Mouse (Mus musculus): Measurements from ENCODE around the gene Abhd14b. TPM values are rescaled to one million over a fixed set of nuclear protein-coding genes. Genes with fewer than 3 reads are reported as not detected.
A peak's percentile ranks its signal among the peaks of the same experiment; 100 is the strongest.
"Not testable (repeated sequence)": the region's sequence is repeated elsewhere in the genome, so short reads cannot be mapped to it uniquely, and the experiment has no call there.

The Abhd14b gene
- total and polyA plus RNA-seq, 3 experiments: 32.6 to 175 (median 46.6) TPM

DNA sequence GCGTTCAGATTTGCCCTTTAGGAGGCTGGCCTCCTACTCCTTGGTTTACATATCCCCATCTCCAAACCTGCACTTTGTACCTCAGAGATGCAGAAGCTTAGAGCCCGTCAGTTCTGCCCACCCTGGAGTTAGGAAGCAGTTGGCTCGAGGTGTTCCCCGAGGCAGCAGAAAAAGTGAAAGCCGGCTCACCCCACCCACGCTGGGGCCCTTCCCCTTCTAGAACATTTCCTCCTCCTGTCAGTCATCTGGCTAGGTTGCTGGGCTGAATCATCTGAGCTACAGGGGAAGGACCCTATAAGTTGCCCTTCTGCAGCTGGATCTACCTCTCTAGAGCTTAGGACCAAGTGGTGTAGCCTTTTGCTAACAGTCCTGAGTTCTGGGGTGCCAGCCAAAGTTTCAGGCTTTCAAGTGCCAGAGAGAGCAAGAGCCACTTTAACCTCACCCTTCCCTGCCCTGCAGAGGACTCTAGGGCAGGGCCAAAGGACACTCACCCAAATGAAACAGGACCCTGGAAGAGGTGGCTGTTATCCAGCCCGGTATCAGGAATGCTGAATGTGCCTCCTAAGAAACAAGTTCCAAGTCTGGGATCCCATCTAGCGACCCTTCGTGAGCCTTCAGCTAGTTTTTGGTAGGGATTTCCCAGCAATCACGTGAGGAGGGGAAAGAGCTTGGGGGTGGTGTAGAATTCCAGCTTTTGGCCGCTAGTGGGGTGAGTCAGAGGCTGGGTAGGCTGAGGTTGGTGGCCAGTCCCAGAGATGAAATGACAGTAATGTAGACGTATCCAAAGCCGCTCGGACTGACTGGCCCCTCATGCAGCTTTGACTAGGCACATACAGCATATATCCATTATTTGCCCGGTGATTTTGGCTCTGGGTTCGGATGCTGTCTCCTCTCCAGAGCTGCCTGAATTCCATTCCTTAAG lies 29.0 kb downstream of the Abhd14b start:
- DNase-seq: peak; percentile 85

DNA sequence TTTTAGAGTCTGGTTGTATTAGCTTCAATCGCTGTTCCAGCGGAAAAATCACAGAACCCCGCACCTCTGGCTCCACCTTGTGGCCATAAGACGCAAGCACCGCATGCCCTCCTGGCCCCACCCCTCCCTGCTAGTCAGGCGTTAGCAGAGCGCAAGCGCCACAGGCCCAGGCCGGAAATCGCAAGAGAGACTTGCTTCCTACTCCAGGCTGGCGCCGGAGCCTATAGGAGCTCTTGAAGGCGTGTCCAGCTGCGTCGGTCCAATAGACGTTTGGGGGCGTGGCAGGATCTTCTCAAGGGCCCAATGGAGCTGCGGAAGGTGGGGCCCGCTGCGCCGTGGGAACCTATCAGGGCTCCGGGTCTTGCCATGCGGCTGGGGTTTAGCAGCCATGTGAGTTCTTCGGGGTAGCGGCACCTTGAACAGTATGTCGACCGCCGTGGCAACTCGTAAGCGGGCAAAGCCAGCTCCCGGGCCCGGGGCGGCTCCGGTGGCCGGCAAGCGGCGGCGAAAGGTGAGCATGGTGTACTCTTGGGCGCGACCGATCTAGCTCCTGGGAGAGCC lies 29.7 kb downstream of the Abhd14b start, which contains the start of gene Parp3:
Gene Parp3 (minus strand): TSS at position 26 of the 561 bp plus-strand sequence.
- peak; percentile 99 for DNase-seq

DNA sequence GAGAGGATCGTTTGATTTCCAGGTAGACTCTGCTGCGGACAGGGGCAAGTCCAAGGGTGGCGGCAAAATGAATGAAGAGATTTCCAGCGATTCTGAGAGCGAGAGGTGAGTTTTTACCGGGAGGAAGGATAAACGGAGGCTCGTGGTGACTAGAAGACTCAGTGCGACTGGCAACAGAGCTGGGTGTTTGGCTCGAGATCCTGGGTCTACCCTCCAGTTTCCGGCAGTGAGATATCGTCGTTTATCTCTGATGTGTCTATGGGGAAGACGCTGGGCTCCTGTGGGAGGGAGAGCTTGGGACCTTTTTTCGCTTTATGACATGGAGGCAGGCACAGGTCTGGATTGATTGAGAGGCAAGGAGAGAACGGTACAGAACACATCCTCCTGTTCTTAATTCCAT lies 30.4 kb downstream of the Abhd14b start:
- DNase-seq: no peak

GRCm38 (mm10) chr9:106478101-106478500 lies 30.8 kb downstream of the Abhd14b start:
- DNase-seq: no peak

GRCm38 (mm10) chr9:106480541-106480940 lies 33.3 kb downstream of the Abhd14b start:
- no peak for DNase-seq

- DNase-seq: no peak
Measured at GRCm38 (mm10) chr9:106481075-106481474, 33.8 kb downstream of the Abhd14b start.

DNA sequence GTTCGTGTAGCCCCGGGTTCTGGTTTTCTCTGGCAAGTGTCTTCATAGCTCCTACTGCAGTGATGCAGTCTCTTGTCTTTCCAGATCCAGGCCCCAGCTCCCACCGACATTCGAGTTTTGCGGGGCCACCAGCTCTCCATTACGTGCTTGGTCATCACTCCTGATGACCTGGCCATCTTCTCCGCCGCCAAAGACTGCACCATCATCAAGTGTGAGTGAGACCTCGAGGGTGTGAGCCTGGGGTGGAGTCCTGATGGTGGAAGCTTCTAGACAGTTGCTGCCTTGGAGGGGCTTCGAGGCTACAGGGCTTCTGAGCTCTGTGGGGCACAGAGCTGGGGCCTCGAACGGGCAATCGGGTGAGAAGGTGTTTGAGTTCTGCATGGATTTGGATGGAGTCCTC lies 34.4 kb downstream of the Abhd14b start:
- no peak for DNase-seq

- DNase-seq: no peak
Measured at GRCm38 (mm10) chr9:106482578-106483115, 35.4 kb downstream of the Abhd14b start.

- no peak for DNase-seq
Measured at GRCm38 (mm10) chr9:106483136-106483535, 35.9 kb downstream of the Abhd14b start.

DNA sequence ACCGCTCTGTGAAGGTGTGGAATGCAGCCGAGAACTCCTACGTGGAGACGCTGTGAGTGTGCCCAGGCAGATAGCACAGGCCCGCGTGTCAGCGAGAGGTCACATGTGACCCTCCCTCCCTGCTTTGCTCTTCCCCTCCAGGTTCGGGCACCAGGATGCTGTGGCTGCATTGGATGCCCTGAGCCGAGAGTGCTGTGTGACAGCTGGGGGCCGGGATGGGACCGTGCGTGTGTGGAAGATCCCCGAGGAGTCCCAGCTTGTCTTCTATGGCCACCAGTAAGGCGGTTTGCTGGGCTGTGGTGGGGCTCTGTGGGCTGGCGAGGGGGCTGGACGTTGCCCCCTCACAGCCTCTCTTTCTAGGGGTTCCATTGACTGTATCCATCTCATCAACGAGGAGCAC lies 36.3 kb downstream of the Abhd14b start:
- DNase-seq: no peak

DNA sequence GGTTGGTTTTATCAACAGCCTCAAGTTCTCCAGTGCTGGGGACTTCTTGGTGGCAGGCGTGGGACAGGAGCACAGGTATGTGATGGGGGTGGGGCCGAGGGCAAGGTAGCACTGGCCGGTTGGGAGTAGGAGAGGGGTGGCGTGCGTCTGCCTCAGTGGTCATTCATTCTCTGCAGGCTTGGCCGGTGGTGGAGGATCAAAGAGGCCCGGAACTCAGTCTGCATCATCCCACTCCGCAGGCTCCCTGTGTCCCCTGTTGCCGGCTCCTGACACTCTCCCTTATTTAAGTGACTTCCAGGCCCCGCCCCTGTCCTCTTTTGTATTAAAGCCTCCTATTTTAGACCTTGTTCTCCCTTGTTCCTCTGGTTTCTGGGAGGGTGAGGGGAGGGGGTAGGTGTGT lies 37.8 kb downstream of the Abhd14b start:
- no peak for DNase-seq

- not testable (repeated sequence) for DNase-seq
Measured at GRCm38 (mm10) chr9:106487602-106488001, 40.3 kb downstream of the Abhd14b start.

- peak; percentile 39 for DNase-seq
Measured at GRCm38 (mm10) chr9:106499667-106500066, 52.4 kb downstream of the Abhd14b start, which contains the start of gene Iqcf1. TSS of gene Iqcf1 (plus strand) at chr9:106499967.

DNA sequence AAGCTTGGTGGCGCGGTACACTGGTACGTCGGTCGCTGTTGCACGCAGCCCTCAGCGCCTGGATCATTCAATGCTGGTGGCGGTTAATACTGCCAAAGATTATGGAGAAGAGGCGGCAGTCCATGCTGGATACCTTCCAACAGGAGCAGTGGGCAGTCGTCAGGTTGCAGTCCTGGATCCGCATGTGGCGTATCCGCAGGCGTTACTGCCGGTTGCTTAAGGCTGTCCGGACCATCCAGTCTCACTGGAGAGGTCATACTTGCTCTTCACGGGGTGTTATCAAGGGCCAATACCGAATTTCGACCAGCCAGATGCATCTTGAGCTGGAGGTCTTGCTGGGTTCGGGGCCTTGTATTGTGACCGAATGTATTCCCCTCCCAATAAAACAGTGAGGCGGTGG lies 54.6 kb downstream of the Abhd14b start:
- no peak for DNase-seq

Other genes with a start within 250 kb of the Abhd14b start
- gene Ppm1m, start 247.7 kb upstream of the Abhd14b start, total RNA-seq (2021): 100 to 1,000 TPM in 1 of 2 experiments, 10 to 100 TPM in 1; 84.6 to 135 TPM
- 216 and 273 TPM in 2 replicates for gene Ppm1m, start 247.7 kb upstream of the Abhd14b start, polyA plus RNA-seq (2012; rRNA removed)
- 100 to 1,000 TPM in 1 of 2 experiments, 10 to 100 TPM in 1; 75.8 to 128 TPM for gene Twf2, start 244.4 kb upstream of the Abhd14b start, total RNA-seq (2021)
- gene Twf2, start 244.4 kb upstream of the Abhd14b start, polyA plus RNA-seq (2012; rRNA removed): 121 and 125 TPM in 2 replicates
- 1 to 10 TPM in 1 of 2 experiments, under 1 TPM in 1; 0.84 to 1.4 TPM for gene Tlr9, start 224.9 kb upstream of the Abhd14b start, total RNA-seq (2021)
- gene Tlr9, start 224.9 kb upstream of the Abhd14b start, polyA plus RNA-seq (2012; rRNA removed): 2.5 and 2.7 TPM in 2 replicates
- 1,000 to 10,000 TPM; 1,496 to 1,691 TPM for gene Alas1, start 198.8 kb upstream of the Abhd14b start, total RNA-seq (2021)
- 1,137 and 1,435 TPM in 2 replicates for gene Alas1, start 198.8 kb upstream of the Abhd14b start, polyA plus RNA-seq (2012; rRNA removed)
- gene Poc1a, start 166.4 kb upstream of the Abhd14b start, total RNA-seq (2021): 1 to 10 TPM; 3.4 to 5.4 TPM
- 5.4 and 7.1 TPM in 2 replicates for gene Poc1a, start 166.4 kb upstream of the Abhd14b start, polyA plus RNA-seq (2012; rRNA removed)
- gene Dusp7, start 78.8 kb upstream of the Abhd14b start, total RNA-seq (2021): 10 to 100 TPM; 12.8 to 18.7 TPM
- 40.2 and 46.7 TPM in 2 replicates for gene Dusp7, start 78.8 kb upstream of the Abhd14b start, polyA plus RNA-seq (2012; rRNA removed)
- gene Rpl29, start 18.0 kb upstream of the Abhd14b start, total RNA-seq (2021): 100 to 1,000 TPM; 391 to 419 TPM
- 183 and 201 TPM in 2 replicates for gene Rpl29, start 18.0 kb upstream of the Abhd14b start, polyA plus RNA-seq (2012; rRNA removed)
- 10 to 100 TPM; 12.2 to 16.9 TPM for gene Acy1, start 9.1 kb upstream of the Abhd14b start, total RNA-seq (2021)
- gene Acy1, start 9.1 kb upstream of the Abhd14b start, polyA plus RNA-seq (2012; rRNA removed): 11.0 and 14.8 TPM in 2 replicates
- gene Abhd14a, start 219 bp downstream of the Abhd14b start, total RNA-seq (2021): 10 to 100 TPM; 18.8 to 25.9 TPM
- 29.0 and 33.9 TPM in 2 replicates for gene Abhd14a, start 219 bp downstream of the Abhd14b start, polyA plus RNA-seq (2012; rRNA removed)
- gene Pcbp4, start 5.8 kb downstream of the Abhd14b start, total RNA-seq (2021): 10 to 100 TPM; 17.5 to 28.6 TPM
- 56.4 and 90.6 TPM in 2 replicates for gene Pcbp4, start 5.8 kb downstream of the Abhd14b start, polyA plus RNA-seq (2012; rRNA removed)
- gene Gpr62, start 18.5 kb downstream of the Abhd14b start, total RNA-seq (2021): under 1 TPM; 0.17 TPM
- gene Gpr62, start 18.5 kb downstream of the Abhd14b start, polyA plus RNA-seq (2012; rRNA removed): 0.95 and 0.99 TPM in 2 replicates
- gene Rrp9, start 28.5 kb downstream of the Abhd14b start, total RNA-seq (2021): 10 to 100 TPM; 41.2 to 47.0 TPM
- gene Rrp9, start 28.5 kb downstream of the Abhd14b start, polyA plus RNA-seq (2012; rRNA removed): 36.8 and 42.2 TPM in 2 replicates
- gene Parp3, start 29.5 kb downstream of the Abhd14b start, total RNA-seq (2021): 10 to 100 TPM; 39.4 to 60.7 TPM
- gene Parp3, start 29.5 kb downstream of the Abhd14b start, polyA plus RNA-seq (2012; rRNA removed): 65.6 and 87.4 TPM in 2 replicates
- not detected for gene Iqcf1, start 52.5 kb downstream of the Abhd14b start, total RNA-seq (2021)
- not detected in 2 replicates for gene Iqcf1, start 52.5 kb downstream of the Abhd14b start, polyA plus RNA-seq (2012; rRNA removed)
- not detected for gene Iqcf5, start 67.1 kb downstream of the Abhd14b start, total RNA-seq (2021)
- gene Iqcf5, start 67.1 kb downstream of the Abhd14b start, polyA plus RNA-seq (2012; rRNA removed): not detected in 2 replicates
- not detected for gene Iqcf3, start 114.2 kb downstream of the Abhd14b start, total RNA-seq (2021)
- not detected in 2 replicates for gene Iqcf3, start 114.2 kb downstream of the Abhd14b start, polyA plus RNA-seq (2012; rRNA removed)
- gene Iqcf4, start 123.5 kb downstream of the Abhd14b start, total RNA-seq (2021): not detected
- gene Iqcf4, start 123.5 kb downstream of the Abhd14b start, polyA plus RNA-seq (2012; rRNA removed): not detected in 2 replicates
- not detected for gene Iqcf6, start 179.1 kb downstream of the Abhd14b start, total RNA-seq (2021)
- gene Iqcf6, start 179.1 kb downstream of the Abhd14b start, polyA plus RNA-seq (2012; rRNA removed): not detected in 2 replicates
- not detected for gene Grm2, start 208.6 kb downstream of the Abhd14b start, total RNA-seq (2021)
- not detected in 2 replicates for gene Grm2, start 208.6 kb downstream of the Abhd14b start, polyA plus RNA-seq (2012; rRNA removed)
- gene Tex264, start 238.5 kb downstream of the Abhd14b start, total RNA-seq (2021): 100 to 1,000 TPM; 128 to 130 TPM
- gene Tex264, start 238.5 kb downstream of the Abhd14b start, polyA plus RNA-seq (2012; rRNA removed): 230 and 245 TPM in 2 replicates